Mouse (Mus musculus) limb, embryonic 10.5 days (tissue): ENCODE data around the gene Gnas. TPM values are rescaled to one million over a fixed set of nuclear protein-coding genes. Genes with fewer than 3 reads are reported as not detected.

Experiments
- DNase-seq: peaks from one replicate; pipeline ENCODE4 v3.0.0-alpha.2; 2017; ENCODE audit warnings: low spot score
- H3K27ac ChIP-seq: fragments of 300-500 bp; sonication (generic); 2 replicates; pipeline ENCODE4 v1.5.1; 2016; ENCODE audit warnings: mild to moderate bottlenecking
- H3K27me3 ChIP-seq: fragments of 300-500 bp; sonication (generic); 2 replicates; pipeline ENCODE4 v1.6.1; 2016; ENCODE audit warnings: low read depth, mild to moderate bottlenecking; ENCODE audit not compliant: poor library complexity, severe bottlenecking
- H3K36me3 ChIP-seq: fragments of 300-500 bp; sonication (generic); 2 replicates; pipeline ENCODE4 v1.6.1; 2016; ENCODE audit warnings: mild to moderate bottlenecking, moderate library complexity
- H3K4me1 ChIP-seq: fragments of 300-500 bp; sonication (generic); 2 replicates; pipeline ENCODE4 v1.6.1; 2016
- H3K4me3 ChIP-seq: fragments of 300-500 bp; sonication (generic); 2 replicates; pipeline ENCODE4 v1.5.1; 2016; ENCODE audit warnings: mild to moderate bottlenecking, moderate library complexity
- H3K9me3 ChIP-seq: fragments of 300-500 bp; sonication (generic); replicated peaks from 2 replicates; pipeline ENCODE4 v1.6.1; 2016; ENCODE audit warnings: mild to moderate bottlenecking
- WGBS: fragments of 180-500 bp; shearing (Covaris S2); methylation state at CpG from one replicate; pipeline ENCODE4 v1.1.7; 2016; 5-methylcytosine and 5-hydroxymethylcytosine counted together
- polyA plus RNA-seq: library from polyadenylated mRNA; unstranded; fragments of >200 nt; fragmentation: Nextera tagmentation; extraction: Ambion mirVana; gene quantifications from 2 replicates; pipeline ENCODE4 v1.2.1, GENCODE M21; 2016

Gnas gene
- polyA plus RNA-seq, result 1,045 and 1,269 TPM in 2 replicates

DNA sequence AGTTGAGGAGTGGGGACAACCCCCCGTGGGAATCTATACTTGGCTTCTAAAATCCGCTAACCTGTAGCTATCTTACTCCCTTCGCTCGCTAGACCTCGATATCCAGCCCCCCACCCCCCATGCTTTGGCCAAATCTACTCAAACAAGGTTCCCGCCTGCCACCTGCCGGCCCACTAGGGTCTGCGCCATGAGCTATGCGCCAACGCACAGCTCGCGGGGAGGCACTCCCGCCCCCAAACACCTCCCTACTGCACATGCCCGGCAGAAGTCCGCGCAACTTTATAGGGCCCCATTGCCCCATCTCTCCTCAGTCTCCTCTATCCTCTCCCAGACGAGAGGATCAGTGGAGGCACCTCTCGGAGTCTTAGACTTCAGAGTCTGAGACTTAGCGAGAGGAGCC lies at the start of gene Gnas:
Gene Gnas (plus strand): TSS at position 310 of the 400 bp plus-strand sequence.
- DNase-seq, result peak; percentile 72
- Histone ChIP-seq H3K9me3 (peaks cover 11% of the 10 kb centered on the region; the same call in 1 of the 2 replicates), H3K4me3 (peak within 1 kb of the TSS; percentile 47), H3K36me3 (peaks cover 100% of the 10 kb centered on the region), H3K27me3 (peaks cover 49% of the 10 kb centered on the region), H3K4me1 (peaks cover 31% of the 10 kb centered on the region), H3K27ac (no peak within 1 kb of the TSS)
- 49% methylated on average over 19 of the region's 19 CpGs for WGBS

DNA sequence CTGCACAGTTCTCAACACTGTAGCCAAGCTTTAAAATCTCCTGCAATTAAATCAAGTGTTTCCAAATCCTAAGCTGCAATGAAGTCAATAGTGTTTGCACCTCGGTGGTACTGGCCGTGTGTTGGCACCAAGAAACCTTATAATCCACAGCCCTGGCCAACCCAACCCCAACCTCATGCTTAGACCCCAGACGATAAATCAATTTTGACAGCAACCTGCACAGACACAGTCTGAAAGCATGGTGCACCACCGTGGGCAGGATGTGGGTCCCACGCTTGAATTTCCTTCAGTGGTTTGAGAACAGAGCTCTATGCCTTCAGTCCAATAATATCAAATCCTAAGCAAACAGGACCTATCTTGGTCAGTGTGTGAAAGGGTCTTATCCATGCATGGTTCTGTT lies 41.7 kb upstream of the Gnas start:
- H3K4me1 ChIP-seq, result 0 out of 2 replicates have a peak, but pooled peaks cover 3% of the 10 kb centered on the region
- no peaks in the 10 kb centered on the region for H3K27me3 ChIP-seq
- no peak overlapping the region for H3K4me3 ChIP-seq
- no peaks in the 10 kb centered on the region for H3K9me3 ChIP-seq
- no peak overlapping the region for H3K27ac ChIP-seq
- no peaks in the 10 kb centered on the region for H3K36me3 ChIP-seq
- WGBS, result 91% methylated on average over 5 of the region's 5 CpGs
- DNase-seq, result no peak

DNA sequence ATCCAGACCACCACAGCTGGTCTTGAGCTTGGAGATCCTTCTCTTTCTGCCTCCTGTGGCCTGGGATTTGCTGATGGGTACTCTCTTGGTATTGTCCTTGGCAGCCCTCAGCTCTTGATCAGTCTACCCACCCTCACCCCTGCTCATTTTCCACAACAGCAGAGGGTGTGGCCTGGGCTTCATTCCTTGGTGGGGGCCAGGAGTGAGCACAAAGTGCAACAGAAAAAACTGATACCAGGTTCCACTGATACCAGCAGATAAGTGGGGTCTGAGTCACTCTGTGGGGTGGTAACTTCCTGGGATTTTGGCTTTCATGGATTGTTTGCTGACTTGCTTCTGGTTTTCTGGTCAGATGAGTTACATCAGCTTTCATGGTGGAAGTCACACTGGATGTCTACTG lies 32.2 kb upstream of the Gnas start:
- H3K27ac ChIP-seq, result no peak overlapping the region
- peaks cover 6% of the 10 kb centered on the region; the same call in 1 of the 2 replicates for H3K27me3 ChIP-seq
- no peaks in the 10 kb centered on the region; the same call in 1 of the 2 replicates for H3K4me1 ChIP-seq
- H3K36me3 ChIP-seq, result no peaks in the 10 kb centered on the region
- no peaks in the 10 kb centered on the region for H3K9me3 ChIP-seq
- no peak overlapping the region for H3K4me3 ChIP-seq
- DNase-seq, result no peak

DNA sequence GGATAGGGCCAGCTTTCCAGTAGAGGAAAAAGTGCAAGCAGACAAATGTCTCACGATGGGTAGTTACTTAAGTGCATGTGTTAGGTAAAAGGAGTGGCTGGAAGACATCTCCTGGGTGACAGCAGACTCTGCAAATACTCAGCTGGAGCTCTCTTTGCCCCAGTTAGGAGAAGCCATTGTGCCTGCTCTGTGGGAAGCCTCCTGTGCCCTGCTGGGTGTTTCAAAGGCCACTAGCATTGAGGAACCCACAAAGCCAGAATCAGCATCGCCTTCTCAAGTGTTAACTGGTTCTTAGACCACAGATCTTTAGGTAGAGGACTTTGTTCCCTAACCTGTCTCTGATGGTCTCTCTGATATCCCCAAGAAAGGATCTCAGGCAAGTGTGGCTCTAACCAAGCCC lies 26.8 kb upstream of the Gnas start:
- no peak for DNase-seq
- Histone ChIP-seq H3K27me3 (peaks cover 7% of the 10 kb centered on the region; the same call in 1 of the 2 replicates), H3K9me3 (no peaks in the 10 kb centered on the region), H3K27ac (no peak overlapping the region), H3K4me3 (no peak overlapping the region), H3K4me1 (peaks cover 22% of the 10 kb centered on the region), H3K36me3 (no peaks in the 10 kb centered on the region)
- WGBS, result 38% methylated on average over 2 of the region's 2 CpGs

DNA sequence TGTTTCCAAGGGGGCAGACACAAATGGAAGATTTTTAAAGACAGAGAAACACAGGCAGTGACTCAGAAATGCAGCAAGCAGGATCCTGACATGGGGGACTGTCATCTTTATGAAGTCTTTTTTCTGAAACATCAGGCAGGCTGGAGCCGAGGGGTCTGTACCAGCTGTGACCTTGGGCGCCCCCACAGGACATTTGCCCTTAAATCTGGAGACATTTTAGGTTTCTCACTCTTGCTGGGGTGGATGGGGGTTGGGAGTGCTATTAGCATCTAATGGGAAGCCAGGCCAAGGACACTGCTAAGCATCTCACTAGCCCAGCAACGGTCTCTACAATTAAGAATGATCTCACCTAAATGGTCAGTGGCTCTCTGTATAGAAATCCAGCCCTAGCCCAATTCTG lies 24.1 kb upstream of the Gnas start:
- no peak overlapping the region for H3K4me3 ChIP-seq
- 5% methylated on average over 3 of the region's 3 CpGs for WGBS
- H3K27ac ChIP-seq, result no peak overlapping the region
- H3K9me3 ChIP-seq, result no peaks in the 10 kb centered on the region
- peaks cover 7% of the 10 kb centered on the region; the same call in 1 of the 2 replicates for H3K27me3 ChIP-seq
- H3K36me3 ChIP-seq, result peaks cover under 1% of the 10 kb centered on the region; the same call in 1 of the 2 replicates
- peaks cover 24% of the 10 kb centered on the region for H3K4me1 ChIP-seq
- DNase-seq, result no peak

DNA sequence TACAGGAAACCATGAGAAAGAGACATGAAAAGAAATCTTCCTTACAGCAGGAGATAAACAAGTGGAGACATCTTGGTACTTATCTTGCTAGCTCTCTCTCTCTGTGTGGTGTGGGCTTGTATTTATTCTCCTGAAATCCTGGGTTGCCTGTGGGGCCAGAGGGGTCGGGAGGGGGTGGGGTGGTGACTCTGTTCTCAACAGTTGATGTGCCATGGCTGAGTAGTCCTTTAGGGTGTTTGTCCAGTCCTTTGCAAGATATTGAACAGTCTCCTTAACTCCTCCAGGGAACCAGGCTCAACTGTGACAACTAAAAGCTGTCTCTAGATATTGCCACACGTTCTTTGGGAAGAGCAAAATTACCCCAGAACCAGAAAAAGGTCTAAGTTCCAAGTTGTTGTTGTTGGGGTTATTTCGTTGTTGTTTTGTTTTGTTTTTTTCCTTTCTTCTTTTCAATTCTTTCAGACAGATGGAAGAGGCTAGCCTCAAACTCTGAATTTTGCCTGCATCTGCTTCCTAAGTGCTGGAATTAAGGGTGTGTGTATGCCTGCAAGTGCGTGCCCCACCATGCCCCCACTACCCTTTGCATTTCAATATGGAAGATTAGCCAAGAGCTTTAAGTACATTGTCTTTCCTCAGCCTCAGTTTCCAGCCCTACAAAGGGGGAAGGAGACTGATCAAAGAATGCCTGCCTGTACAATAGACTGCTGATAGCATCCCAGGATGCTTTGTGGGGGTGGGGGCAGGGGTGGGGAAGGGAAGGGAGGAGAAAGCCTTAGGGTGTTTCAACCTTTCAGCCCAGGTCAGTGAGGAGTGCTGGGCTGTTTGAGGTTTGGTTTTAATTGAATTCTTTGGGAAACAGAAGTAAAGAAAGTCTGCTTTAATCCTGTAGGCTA lies 23.0 kb upstream of the Gnas start:
- H3K4me1 ChIP-seq, result peaks cover 24% of the 10 kb centered on the region
- H3K4me3 ChIP-seq, result no peak overlapping the region
- H3K27me3 ChIP-seq, result peaks cover 3% of the 10 kb centered on the region; the same call in 1 of the 2 replicates
- no peak for DNase-seq
- H3K9me3 ChIP-seq, result no peaks in the 10 kb centered on the region
- H3K36me3 ChIP-seq, result peaks cover 12% of the 10 kb centered on the region
- 39% methylated on average over 4 of the region's 4 CpGs for WGBS
- H3K27ac ChIP-seq, result no peak overlapping the region

DNA sequence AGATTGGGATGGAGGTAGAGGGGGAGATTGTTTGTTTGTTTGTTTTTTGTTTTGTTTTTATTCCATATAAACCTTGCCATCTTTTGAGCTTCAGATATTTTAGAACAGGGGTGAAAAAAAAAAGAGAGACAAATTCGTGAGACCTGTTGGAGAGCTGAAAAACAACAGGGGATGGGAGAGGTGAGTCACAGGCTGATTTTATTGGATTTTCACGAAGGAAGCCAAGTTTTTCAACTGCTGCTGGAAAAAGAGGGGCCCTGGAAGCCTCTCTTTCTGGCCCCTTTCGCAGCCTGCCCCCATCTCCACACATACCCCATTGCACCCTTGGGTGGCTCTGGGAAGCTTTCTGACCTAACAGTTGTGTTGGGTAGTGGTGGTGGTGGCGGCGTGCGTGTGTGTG lies 22.3 kb upstream of the Gnas start:
- H3K27me3 ChIP-seq, result peaks cover 3% of the 10 kb centered on the region; the same call in 1 of the 2 replicates
- 70% methylated on average over 6 of the region's 6 CpGs for WGBS
- H3K4me1 ChIP-seq, result peaks cover 24% of the 10 kb centered on the region
- H3K27ac ChIP-seq, result no peak overlapping the region
- no peak for DNase-seq
- H3K36me3 ChIP-seq, result peaks cover 18% of the 10 kb centered on the region
- H3K4me3 ChIP-seq, result no peak overlapping the region
- no peaks in the 10 kb centered on the region for H3K9me3 ChIP-seq

DNA sequence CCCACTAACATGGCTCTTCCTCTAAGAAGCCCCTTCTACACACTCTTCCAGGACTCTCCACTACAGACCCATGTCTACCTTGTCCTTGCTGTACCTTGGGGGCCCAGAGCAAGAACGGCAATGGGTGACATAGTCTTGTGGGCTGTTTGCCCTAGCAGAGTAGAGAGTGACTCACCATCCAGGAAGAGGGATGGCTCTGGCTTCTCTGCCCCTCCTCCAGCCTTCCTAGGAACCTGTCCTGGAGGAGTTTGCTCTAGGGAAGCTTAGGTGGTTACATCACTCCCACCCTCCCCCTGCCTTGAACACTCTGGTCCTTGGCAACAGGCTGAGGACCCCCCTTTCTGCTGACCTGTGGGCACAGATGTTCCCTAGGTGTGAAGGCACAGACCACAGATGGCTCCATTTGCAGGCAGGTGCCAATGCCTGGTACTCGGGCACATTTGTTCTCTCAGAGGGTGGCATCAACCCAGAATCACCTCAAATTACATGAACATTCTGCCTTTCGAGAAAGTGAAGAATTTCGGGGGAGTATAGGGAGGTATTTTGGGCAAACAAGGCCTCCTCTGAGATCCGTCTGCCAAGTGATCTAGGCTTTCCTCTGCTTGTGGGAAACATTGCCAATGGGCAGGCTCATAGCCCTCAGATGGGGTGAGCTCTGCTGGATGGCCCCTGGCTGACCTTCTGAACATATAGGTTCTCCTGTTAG lies 20.9 kb upstream of the Gnas start:
- no peaks in the 10 kb centered on the region for H3K9me3 ChIP-seq
- no peak for DNase-seq
- no peaks in the 10 kb centered on the region for H3K27me3 ChIP-seq
- H3K27ac ChIP-seq, result no peak overlapping the region
- 64% methylated on average over 5 of the region's 5 CpGs for WGBS
- peaks cover 33% of the 10 kb centered on the region for H3K36me3 ChIP-seq
- H3K4me3 ChIP-seq, result no peak overlapping the region
- peaks cover 24% of the 10 kb centered on the region for H3K4me1 ChIP-seq

DNA sequence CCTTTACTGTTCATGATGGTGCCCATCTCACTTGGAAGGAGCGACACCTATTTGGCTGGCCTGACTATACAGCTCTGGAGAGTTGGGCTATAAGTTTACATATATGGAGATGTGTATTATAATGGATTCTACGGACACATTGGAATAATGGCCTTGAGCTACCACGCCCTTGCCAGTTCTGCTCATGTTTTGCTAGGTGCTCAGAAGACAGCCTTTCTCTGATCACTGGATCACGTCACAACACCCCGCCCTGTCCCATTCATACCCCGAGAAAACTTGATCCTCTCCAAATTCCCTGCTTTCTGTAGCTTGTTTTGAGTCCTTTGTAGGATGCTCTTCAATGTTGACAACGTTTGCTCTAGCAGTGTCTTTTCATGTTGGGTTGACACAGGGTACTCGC lies 19.9 kb upstream of the Gnas start:
- WGBS, result 92% methylated on average over 8 of the region's 8 CpGs
- Histone ChIP-seq H3K9me3 (no peaks in the 10 kb centered on the region), H3K27me3 (no peaks in the 10 kb centered on the region), H3K27ac (no peak overlapping the region), H3K36me3 (peaks cover 43% of the 10 kb centered on the region), H3K4me3 (no peak overlapping the region), H3K4me1 (peaks cover 24% of the 10 kb centered on the region)
- no peak for DNase-seq

DNA sequence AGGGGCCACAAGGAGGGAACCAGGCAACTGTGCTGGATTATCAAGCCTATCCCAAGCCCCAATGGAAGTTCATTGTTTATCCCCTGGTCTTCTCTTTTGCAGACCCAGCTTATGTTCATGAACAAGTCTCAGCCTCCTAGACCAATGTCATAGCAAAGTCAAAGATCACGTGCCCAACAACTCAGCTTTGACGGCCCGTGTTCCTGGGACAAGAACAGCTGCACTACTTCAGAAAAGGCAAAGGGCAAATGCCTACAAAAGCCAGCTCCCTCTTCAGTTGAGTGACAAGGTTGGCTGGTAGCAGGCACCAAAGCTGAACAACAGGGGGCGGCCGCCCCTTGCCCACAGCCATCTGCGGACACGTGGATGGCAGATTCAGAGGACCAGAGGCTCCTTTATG lies 13.7 kb upstream of the Gnas start:
- H3K36me3 ChIP-seq, result peaks cover 95% of the 10 kb centered on the region

DNA sequence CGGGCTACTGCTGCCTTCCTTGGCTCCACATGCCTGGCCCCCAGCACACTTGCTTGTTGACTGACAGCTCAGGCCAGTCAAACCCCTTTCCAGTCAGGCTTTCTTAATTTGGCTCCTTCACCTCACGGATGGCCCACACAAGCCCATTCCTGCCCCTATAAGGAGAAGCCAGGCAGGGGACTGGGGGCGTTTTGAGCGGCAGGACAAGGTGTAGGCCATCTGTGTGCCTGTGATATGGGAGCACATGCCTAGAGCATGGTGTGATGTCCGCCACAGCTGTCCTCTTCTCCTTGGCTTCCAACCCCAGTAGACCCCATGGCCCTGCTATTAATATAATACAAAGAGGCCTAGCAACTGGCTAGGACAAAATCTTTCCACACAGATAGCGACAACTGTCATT lies 12.7 kb upstream of the Gnas start:
- Histone ChIP-seq H3K36me3 (peaks cover 91% of the 10 kb centered on the region), H3K9me3 (no peaks in the 10 kb centered on the region), H3K27me3 (no peaks in the 10 kb centered on the region), H3K4me1 (no peaks in the 10 kb centered on the region), H3K4me3 (no peak overlapping the region), H3K27ac (no peak overlapping the region)
- WGBS, result 76% methylated on average over 6 of the region's 6 CpGs
- no peak for DNase-seq

More for the DNA sequence above, 13.7 kb upstream of the Gnas start:
- WGBS, result 90% methylated on average over 7 of the region's 7 CpGs
- no peaks in the 10 kb centered on the region for H3K9me3 ChIP-seq
- H3K4me3 ChIP-seq, result no peak overlapping the region
- no peaks in the 10 kb centered on the region for H3K4me1 ChIP-seq
- H3K27me3 ChIP-seq, result no peaks in the 10 kb centered on the region
- no peak overlapping the region for H3K27ac ChIP-seq
- no peak for DNase-seq

DNA sequence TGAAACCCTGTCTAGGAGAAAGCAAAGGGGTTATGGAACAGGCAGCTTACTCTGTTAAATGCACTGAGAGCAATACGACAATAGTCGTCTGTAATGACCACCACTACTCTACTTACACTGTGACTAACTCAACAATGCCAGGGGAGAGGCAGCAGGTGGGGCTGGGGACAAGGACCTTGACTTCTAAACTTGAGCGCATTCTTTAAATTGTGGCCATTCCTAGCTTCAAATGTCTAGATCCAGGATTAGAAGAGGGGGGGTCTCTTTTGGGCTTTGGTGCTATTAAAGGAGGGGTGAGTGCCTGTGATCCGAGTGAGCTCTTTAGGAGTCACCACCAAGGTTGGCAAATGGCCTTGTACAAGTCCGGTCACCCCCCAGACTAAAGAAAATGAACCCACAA lies 11.0 kb upstream of the Gnas start:
- H3K36me3 ChIP-seq, result peaks cover 88% of the 10 kb centered on the region
- no peak for DNase-seq
- H3K27ac ChIP-seq, result no peak overlapping the region
- H3K27me3 ChIP-seq, result no peaks in the 10 kb centered on the region
- no peaks in the 10 kb centered on the region for H3K9me3 ChIP-seq
- H3K4me1 ChIP-seq, result no peaks in the 10 kb centered on the region
- H3K4me3 ChIP-seq, result no peak overlapping the region
- WGBS, result 95% methylated on average over 5 of the region's 5 CpGs

DNA sequence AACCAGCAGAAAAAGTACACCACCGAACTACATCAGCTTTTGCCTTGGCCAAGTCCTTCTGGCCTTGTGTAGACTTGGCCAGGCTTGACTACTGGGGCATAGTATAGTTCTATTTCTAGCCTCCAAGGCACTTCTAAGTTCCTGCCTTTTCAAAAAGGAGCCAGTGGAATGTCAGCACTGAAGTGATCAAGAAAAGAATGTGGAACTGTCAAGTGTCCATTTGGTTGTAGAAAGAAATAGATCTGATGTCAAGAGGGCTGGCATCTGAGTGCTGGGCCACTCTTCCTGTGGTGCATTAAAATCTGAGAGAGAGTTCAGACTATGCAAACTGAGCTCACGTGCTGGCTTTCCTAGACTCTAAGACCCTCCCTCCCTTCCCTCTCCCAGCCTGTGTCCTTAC lies 10.2 kb upstream of the Gnas start:
- H3K4me1 ChIP-seq, result no peaks in the 10 kb centered on the region
- DNase-seq, result no peak
- peaks cover 88% of the 10 kb centered on the region for H3K36me3 ChIP-seq
- H3K27me3 ChIP-seq, result no peaks in the 10 kb centered on the region
- no peak overlapping the region for H3K27ac ChIP-seq
- no peak overlapping the region for H3K4me3 ChIP-seq
- no peaks in the 10 kb centered on the region for H3K9me3 ChIP-seq
- 83% methylated on average over 2 of the region's 2 CpGs for WGBS
